Mouse (Mus musculus) spleen, postnatal 36 days (tissue): ENCODE results near the gene Clps.
"Not testable (repeated sequence)": the region's sequence is repeated elsewhere in the genome, so short reads cannot be mapped to it uniquely, and the experiment has no call there.

Experiments used
- DNase-seq, 2 experiments: peaks; one replicate each; pipeline ENCODE4 v3.0.0; 2022; ENCODE audit warnings: low spot score in 2 of 2, mixed read lengths in 1 of 2

Clps gene

GRCm38 (mm10) chr17:28560598-28560997 is at the start of gene Clps:
Clps (minus strand) TSS chr17:28560766.
- DNase-seq = no peak

DNA sequence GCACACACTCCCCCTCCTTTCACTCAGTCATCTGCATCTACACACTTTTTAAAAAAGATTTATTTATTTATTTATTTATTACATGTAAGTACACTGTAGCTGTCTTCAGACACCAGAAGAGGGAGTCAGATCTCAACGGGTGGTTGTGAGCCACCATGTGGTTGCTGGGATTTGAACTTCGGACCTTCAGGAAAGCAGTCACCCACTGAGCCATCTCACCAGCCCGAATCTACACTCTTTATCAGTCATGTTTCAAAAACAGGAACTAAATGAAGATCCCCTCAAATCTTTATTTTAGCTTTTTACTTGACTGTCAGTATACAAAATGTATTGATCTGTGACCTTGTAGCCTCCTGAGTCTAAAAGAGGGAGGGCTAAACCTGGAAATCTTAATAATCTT is 49.0 kb upstream of the Clps start:
- DNase-seq = no peak

GRCm38 (mm10) chr17:28601557-28602250 is 41.1 kb upstream of the Clps start:
- DNase-seq = no peak

DNA sequence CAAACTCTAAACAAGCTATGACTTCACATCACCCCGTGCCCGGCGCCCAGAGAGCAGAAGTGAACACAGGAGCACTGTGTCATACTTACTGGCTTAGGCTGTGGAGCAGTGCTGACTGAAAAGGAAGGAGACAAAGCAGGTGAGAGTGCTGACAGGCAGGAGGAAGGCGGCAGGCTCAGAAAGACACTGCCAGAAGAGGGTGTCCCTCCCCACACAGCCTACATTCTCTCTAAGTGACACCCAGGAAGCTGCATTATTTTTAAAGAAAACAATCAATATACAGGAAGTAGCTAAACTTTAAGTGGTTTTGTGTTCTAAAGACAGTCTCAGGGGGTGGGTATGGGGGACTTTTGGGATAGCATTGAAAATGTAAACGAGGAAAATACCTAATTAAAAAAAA is 40.2 kb upstream of the Clps start:
- no peak for DNase-seq

- no peak for DNase-seq
Measured at GRCm38 (mm10) chr17:28593965-28594364, 33.4 kb upstream of the Clps start.

DNA sequence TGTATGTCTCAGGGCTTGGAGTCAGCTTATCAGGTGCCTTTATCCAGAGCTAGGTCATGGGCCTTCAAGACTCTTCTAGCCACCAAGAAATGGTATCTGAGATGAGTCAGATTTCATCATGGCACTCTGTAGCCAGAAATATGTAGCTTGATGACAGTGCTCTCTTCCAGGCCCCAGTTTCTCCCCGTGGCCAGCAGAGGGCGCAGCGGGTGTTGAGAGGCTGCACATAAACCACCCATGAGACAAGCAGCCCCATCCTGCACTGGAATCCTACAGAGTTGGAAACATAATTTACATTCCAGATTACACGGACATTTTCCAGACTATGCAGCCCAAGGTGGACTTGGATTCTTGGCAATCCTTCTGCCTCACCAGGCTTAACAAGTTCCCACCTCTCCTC is 32.4 kb upstream of the Clps start:
- DNase-seq = peak; percentile 53 to 61

DNA sequence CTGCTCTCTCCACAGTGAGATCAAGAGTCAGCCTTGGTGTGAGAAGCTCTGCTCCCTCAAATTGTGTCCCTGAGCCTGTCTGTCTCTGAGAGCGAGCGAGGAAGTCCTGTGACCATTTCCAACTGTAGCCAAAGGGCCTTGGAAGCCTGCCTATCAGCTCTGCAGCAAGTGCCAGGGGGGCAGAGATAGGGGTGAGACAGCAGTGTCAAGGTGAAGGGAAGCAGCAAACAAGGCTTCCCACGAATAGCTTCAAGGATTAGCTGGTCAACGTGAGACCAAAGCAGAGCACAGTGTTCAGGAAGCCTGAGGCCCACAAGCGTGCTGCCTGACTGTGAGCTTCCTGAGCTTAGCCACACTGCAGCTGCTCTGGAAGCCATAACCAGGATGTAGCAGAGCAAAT is 30.9 kb upstream of the Clps start:
- DNase-seq = peak; percentile 27

DNA sequence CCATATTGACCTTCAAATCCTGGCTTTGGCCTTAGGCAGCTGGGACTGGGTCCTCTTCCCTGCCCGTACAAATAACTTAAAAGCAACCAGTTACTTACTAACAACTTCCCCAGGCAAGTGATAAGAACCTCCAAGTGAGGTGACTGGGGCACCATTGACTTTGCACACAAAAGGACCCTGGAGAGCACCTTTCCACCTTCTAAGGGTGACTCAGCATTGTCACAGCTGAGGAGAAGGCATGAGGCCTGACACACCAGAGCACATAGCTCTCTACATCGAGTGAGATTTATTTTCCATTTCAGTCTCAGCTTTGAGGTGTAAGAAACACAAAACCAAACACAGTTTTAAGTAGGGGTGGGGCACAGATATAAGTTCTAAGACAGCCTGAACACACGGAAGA is 30.0 kb upstream of the Clps start:
- no peak for DNase-seq

DNA sequence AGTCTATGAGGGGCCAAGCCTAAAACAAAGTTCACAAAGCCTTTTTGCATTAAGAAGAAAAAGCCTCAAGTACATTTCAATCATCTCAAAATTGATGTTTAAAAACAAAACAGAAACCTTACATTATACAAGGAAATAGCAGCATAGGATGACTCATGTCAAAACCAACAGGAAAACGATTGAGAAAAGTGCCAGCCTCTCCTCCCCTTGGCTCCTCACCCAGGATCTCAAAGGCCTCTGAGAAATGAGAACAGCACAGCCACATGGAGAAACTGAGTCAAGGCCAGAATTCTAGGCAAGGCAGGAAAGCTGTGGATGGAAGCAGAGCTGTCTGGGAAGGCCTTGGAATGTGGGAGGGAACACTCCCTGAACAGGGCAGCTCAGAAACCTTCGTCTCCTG is 28.0 kb upstream of the Clps start:
- no peak for DNase-seq

- no peak for DNase-seq
Measured at GRCm38 (mm10) chr17:28586509-28586908, 25.9 kb upstream of the Clps start.

DNA sequence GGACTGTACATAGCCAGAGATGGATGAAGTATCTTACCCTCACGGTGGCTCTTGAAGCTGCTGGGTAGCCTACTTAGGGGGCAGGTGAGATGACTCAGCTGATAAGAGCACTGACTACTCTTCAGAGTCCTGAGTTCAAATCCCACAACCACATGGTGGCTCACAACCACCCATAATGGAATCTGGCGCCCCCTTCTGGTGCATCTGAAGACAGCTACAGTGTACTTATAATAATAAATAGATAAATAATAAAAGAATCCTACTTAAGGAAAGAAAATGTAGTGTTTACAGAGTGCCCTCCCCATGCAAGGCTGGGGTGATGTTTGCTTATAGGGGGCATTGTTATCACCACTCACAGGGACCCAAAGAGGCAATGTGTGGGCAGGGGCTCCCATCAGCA is 20.5 kb upstream of the Clps start:
- DNase-seq = no peak

GRCm38 (mm10) chr17:28580396-28580795 is 19.8 kb upstream of the Clps start:
- peak in 1 of 2 experiments; percentile 10 for DNase-seq

DNA sequence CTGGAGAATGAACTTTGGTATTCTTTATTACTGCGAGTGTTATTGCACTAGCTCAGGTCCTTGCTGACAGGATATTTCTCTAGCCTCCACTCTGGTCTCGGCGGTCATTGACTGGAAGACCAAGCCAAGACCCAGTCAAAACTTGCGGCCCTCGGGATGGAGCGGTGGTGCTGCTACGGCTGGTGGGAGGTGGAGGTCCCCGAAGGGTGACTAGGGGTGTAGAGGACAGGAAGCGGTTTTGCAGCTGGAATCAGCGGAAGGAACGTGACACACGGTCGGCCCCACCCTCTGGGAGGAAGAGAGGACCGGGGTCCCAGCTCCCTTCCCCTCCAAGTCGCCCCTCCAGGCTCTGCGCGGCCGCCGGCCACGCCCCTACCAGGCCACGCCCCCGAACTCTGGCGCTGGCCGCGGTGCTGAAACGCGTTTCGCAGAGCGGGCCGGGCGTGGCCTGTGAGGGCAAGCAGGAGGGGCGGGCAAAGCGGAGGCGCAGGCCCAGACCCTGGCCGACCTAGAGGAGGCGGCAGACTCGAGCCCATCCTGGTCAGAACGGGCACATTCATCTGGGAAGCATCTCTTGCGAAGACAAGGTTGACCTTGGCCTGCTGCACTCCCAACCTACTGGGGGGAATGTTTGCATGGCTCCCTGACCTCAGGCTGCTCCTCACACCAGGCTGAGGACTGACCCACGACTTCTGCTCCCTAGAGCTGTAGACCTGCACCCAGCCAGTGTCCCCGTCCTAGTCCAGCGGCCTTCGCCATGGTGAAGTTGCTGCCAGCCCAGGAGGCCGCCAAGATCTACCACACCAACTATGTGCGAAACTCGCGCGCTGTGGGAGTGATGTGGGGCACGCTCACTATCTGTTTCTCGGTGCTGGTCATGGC is 14.9 kb upstream of the Clps start, which contains the start of gene Lhfpl5:
Gene Lhfpl5 (plus strand): TSS at position 398 of the 882 bp plus-strand sequence.
- no peak for DNase-seq

GRCm38 (mm10) chr17:28572941-28573340 is 12.4 kb upstream of the Clps start:
- DNase-seq = no peak

DNA sequence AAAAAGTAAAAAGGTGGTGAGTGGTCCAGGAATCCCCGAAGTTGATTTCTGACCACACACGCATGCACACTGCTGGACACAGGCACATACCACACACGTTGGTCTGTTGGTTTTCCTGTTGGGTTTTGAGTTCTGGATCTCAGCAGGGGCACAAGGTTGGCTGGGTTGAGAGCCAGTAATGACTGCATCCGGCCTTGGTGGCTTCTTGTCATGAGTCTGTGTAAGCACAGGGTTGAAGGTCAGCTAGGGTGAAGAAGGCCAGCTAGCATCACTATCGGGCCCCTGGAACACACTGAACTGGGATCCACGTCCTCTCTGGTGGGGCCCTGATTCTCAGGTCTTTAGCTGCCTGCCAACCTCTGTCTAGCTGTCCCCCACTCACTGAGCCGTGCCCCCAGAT is 12.0 kb upstream of the Clps start:
- DNase-seq = no peak

DNA sequence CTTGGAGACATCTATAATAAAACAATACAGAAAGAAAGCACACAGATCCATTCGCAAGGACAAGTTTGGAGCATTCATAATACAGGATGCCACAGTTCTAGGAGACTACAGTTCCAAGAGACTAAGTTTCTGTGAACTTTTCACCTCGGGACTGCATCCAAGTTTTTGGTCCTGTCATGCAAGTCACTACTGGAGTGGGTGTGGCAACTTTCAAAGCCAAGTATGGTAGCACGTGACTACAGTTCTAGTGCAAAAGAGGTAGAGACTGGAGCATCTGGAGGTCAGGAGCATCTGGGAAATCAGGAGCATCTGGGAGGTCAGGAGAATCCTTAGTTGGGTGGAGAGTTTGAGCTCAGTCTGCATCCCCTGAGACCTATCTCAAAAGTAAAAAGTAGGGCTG is 11.3 kb upstream of the Clps start:
- DNase-seq = no peak

- DNase-seq = no peak
Measured at GRCm38 (mm10) chr17:28567541-28567940, 7.0 kb upstream of the Clps start.

- no peak for DNase-seq
Measured at GRCm38 (mm10) chr17:28565181-28565580, 4.6 kb upstream of the Clps start.

DNA sequence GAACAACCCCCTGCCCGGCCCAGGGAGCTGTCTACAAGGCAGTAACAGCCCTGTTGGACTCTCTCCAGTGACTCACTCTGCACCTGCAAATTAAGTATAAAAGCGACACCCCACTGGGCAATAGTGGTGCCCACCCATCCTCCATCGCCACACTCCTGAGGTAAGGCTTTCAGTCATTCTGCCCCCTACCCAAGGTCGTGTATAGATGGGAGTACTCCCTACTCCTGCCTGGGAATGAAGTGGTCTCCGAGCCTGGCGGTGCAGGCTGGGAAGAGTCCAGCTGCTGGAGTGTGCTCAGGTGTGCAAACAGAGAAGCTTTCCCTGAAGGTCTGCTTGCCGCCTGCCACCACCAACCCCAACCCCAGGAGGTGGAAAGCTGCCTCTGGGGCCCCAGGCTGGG is 1.0 kb upstream of the Clps start:
- DNase-seq = no peak

- no peak for DNase-seq
Measured at GRCm38 (mm10) chr17:28557772-28558171, 2.8 kb downstream of the Clps start.

DNA sequence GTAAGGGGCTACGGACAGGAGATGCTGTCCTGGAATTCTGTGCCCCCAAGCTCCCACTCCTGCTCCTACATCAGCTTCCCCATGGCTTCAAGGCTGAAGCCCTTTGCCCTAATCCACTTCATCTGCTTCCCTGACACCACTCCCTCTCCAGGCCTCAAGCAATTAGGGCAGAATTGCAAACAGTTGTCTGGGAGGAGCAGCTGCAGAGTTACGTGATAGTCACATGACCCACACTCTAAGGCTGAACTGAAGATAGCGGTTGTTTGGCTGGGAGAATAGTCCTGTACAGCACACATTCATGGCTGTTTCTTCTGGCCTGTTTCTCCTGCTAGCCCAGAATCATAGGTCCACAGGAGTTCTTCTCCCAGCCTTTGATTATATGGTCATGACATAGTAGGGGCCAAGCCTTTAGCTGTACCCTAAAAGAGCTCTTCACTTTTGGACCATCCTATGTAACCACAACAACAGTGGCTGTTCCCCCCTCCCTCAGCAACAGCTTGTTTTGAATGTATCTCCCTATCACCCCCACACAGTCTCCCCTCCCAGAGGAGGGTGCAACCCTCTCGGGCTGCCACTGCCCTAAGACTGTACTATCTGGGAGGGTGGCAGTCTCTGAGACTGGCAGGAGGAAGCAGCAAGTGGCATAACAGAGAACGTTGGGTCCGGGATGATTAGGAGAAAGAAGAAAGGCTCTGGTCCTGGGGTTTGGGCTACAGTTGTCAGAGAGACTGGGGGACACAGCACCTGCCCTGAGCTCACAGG is 3.8 kb downstream of the Clps start:
- DNase-seq = no peak

DNA sequence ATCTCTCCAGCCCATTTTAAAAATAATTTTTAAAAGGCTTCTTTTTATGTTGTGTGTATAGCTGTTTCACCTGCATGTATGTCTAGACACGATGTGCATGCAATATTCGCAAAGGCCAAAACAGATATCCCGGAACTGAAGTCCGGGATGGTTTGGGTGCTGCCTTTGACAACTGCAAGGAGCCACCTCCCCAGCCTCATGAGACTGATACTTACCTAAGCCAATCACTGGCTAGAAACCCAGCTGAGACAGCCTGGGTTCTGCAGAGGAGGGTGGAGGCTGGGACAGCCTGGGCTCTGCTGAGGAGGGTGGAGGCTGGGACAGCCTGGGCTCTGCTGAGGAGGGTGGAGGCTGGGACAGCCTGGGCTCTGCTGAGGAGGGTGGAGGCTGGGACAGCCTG is 6.5 kb downstream of the Clps start:
- DNase-seq = not testable (repeated sequence)
